Mouse (Mus musculus) CH12.LX (cell line): ENCODE results near the gene Dok1. TPM values are rescaled to one million over a fixed set of nuclear protein-coding genes. Genes with fewer than 3 reads are reported as not detected.

Experiments used
- DNase-seq: peaks from one replicate; pipeline ENCODE4 v3.0.0-alpha.2; 2013; ENCODE audit errors: extremely low read depth
- H3K27ac ChIP-seq: 2 replicates; pipeline ENCODE4 v1.5.1; 2012; ENCODE audit warnings: low read depth, mild to moderate bottlenecking, control low read depth, moderate library complexity; ENCODE audit not compliant: insufficient read depth
- H3K27me3 ChIP-seq: replicated peaks from 2 replicates; pipeline ENCODE3; 2012; ENCODE audit warnings: inconsistent platforms
- H3K36me3 ChIP-seq, 2 experiments: replicated peaks in 1 of 2; 2 replicates each; pipeline versions ENCODE3 to v1.6.1; 2012; ENCODE audit warnings: inconsistent platforms in 1 of 2, low read length in 1 of 2, mild to moderate bottlenecking in 1 of 2, mixed read lengths in 1 of 2, moderate library complexity in 1 of 2; ENCODE audit not compliant: control insufficient read depth in 1 of 2, insufficient read depth in 1 of 2
- H3K4me1 ChIP-seq, 2 experiments: 2 replicates each; pipeline ENCODE4 v1.6.1; 2012; ENCODE audit warnings: inconsistent platforms in 1 of 2, moderate library complexity in 1 of 2; ENCODE audit not compliant: insufficient read depth in 2 of 2, control insufficient read depth in 1 of 2
- H3K4me2 ChIP-seq: 2 replicates; pipeline ENCODE4 v1.6.1; 2012; ENCODE audit warnings: low read depth, mild to moderate bottlenecking, control low read depth; ENCODE audit not compliant: poor library complexity, insufficient read depth, severe bottlenecking
- H3K4me3 ChIP-seq, 3 experiments: fragments of 150-350 bp in 1 of 3; sonication (generic) in 1 of 3; replicated peaks in 1 of 3; 2 replicates each; pipeline versions ENCODE3 to v1.5.1; 2011 to 2012; ENCODE audit warnings: low read depth in 2 of 3, low read length in 2 of 3, mild to moderate bottlenecking in 2 of 3, moderate library complexity in 2 of 3, control low read depth in 1 of 3, improper control_type of control experiment in 1 of 3, inconsistent platforms in 1 of 3, mixed read lengths in 1 of 3; ENCODE audit not compliant: poor library complexity in 1 of 3
- H3K79me2 ChIP-seq: replicated peaks from 2 replicates; pipeline ENCODE4 v1.6.1; 2012; ENCODE audit warnings: mild to moderate bottlenecking, moderate library complexity; ENCODE audit not compliant: control insufficient read depth, poor library complexity, insufficient read depth, severe bottlenecking; ENCODE audit errors: extremely low read depth
- H3K9ac ChIP-seq: 2 replicates; pipeline ENCODE4 v1.6.1; 2012; ENCODE audit warnings: low read depth, mild to moderate bottlenecking, control low read depth, moderate library complexity; ENCODE audit not compliant: insufficient read depth
- H3K9me3 ChIP-seq: replicated peaks from 2 replicates; pipeline ENCODE3; 2012; ENCODE audit warnings: low read length, inconsistent platforms, mixed read lengths
- BHLHE40 ChIP-seq: IDR thresholded peaks from 2 replicates; pipeline ENCODE4 v1.6.1; 2011; ENCODE audit warnings: mild to moderate bottlenecking, low read depth, low read length, improper control_type of control experiment
- CHD2 ChIP-seq: IDR thresholded peaks from 2 replicates; pipeline ENCODE4 v1.6.1; 2011; ENCODE audit warnings: low read length, improper control_type of control experiment
- CTCF ChIP-seq, 2 experiments: IDR thresholded peaks in 1 of 2; conservative IDR thresholded peaks in 1 of 2; 2 replicates each; pipeline ENCODE4 v1.5.1; 2011 to 2012; ENCODE audit warnings: low read depth in 2 of 2, low read length in 2 of 2, improper control_type of control experiment in 1 of 2, inconsistent platforms in 1 of 2, mild to moderate bottlenecking in 1 of 2, moderate library complexity in 1 of 2
- ELF1 ChIP-seq: IDR thresholded peaks from 2 replicates; pipeline ENCODE4 v1.6.1; 2014; ENCODE audit warnings: low read depth, mild to moderate bottlenecking, inconsistent platforms, low read length, improper control_type of control experiment
- EP300 ChIP-seq: IDR thresholded peaks from 2 replicates; pipeline ENCODE4 v1.6.1; 2011; ENCODE audit warnings: low read length, improper control_type of control experiment
- JUN ChIP-seq: IDR thresholded peaks from 2 replicates; pipeline ENCODE4 v1.6.1; 2011; ENCODE audit warnings: low read depth, mild to moderate bottlenecking, low read length, improper control_type of control experiment, moderate library complexity; ENCODE audit not compliant: insufficient read depth
- JUND ChIP-seq: conservative IDR thresholded peaks from 2 replicates; pipeline ENCODE4 v1.6.1; 2011; ENCODE audit warnings: low read depth, low read length, improper control_type of control experiment
- MAX ChIP-seq: IDR thresholded peaks from 2 replicates; pipeline ENCODE4 v1.6.1; 2011; ENCODE audit warnings: low read length, improper control_type of control experiment
- MAZ ChIP-seq: IDR thresholded peaks from 2 replicates; pipeline ENCODE4 v1.6.1; 2012; ENCODE audit warnings: low read depth, mild to moderate bottlenecking, inconsistent platforms, low read length, improper control_type of control experiment, moderate library complexity
- NELFE ChIP-seq: IDR thresholded peaks from 2 replicates; pipeline ENCODE4 v1.6.1; 2011; ENCODE audit warnings: low read depth, low read length, improper control_type of control experiment
- RAD21 ChIP-seq: IDR thresholded peaks from 2 replicates; pipeline ENCODE4 v1.6.1; 2011; ENCODE audit warnings: low read depth, mild to moderate bottlenecking, low read length, improper control_type of control experiment, moderate library complexity
- UBTF ChIP-seq: IDR thresholded peaks from 2 replicates; pipeline ENCODE4 v1.6.1; 2012; ENCODE audit warnings: low read depth, mild to moderate bottlenecking, inconsistent platforms, low read length, improper control_type of control experiment, moderate library complexity
- USF2 ChIP-seq: conservative IDR thresholded peaks from 2 replicates; pipeline ENCODE4 v1.6.1; 2011; ENCODE audit warnings: low read depth, low read length, improper control_type of control experiment
- dilution Hi-C: fragments of 300-500 bp; cut with MboI; formaldehyde crosslinking; loops from 2 replicates; pipeline ENCODE4 v1.14.3; 2020; ENCODE audit warnings: low sequenced_read_pairs; ENCODE audit not compliant: extremely low pct_unique_long_range_greater_than_20kb, extremely low pct_ligation_motif_present
- in situ Hi-C: fragments of 300-500 bp; cut with MboI; formaldehyde crosslinking; loops from 3 replicates; pipeline ENCODE4 v1.14.3; 2019; ENCODE audit warnings: low sequenced_read_pairs, low pct_ligation_motif_present, low pct_unique_long_range_greater_than_20kb, mixed read lengths
- polyA plus RNA-seq: library from polyadenylated mRNA; unstranded; fragments of >175 nt; gene quantifications from 2 replicates; pipeline ENCODE4 v1.2.1, GENCODE M21; 2012; ENCODE audit warnings: low read depth; ENCODE audit not compliant: insufficient read length
- total RNA-seq, 2 experiments: library from RNA; depleted of rRNA; stranded (reverse); fragments of 300-350 nt in 1 of 2; fragments of >200 nt in 1 of 2; gene quantifications; 2 replicates each; pipeline ENCODE4 v1.2.3; 2012 to 2014

Gene Dok1
- total and polyA plus RNA-seq, 3 experiments: 21.4 to 33.2 (median 23.8) TPM

GRCm38 (mm10) chr6:83070311-83071219, 37.3 kb upstream of the Dok1 start:
- TF ChIP-seq MAZ: no peak
- no peak for TF ChIP-seq BHLHE40
- no peak for TF ChIP-seq ELF1
- TF ChIP-seq JUND: no peak
- TF ChIP-seq UBTF: no peak
- TF ChIP-seq CTCF (conservative IDR thresholded peaks at IDR 0.05 in 1 of 2, IDR thresholded peaks at IDR 0.05 in 1 of 2; ENCODE audit: low read depth in 2 of 2, low read length in 2 of 2): no peak
- TF ChIP-seq CHD2: no peak
- no peak for TF ChIP-seq JUN
- Histone ChIP-seq H3K4me2 (no peak overlapping the region), H3K9ac (no peak overlapping the region), H3K4me1 (no peaks in the 10 kb centered on the region), H3K9me3 (peaks cover 33% of the 10 kb centered on the region), H3K27ac (no peak overlapping the region), H3K79me2 (no peaks in the 10 kb centered on the region), H3K4me3 (no peak overlapping the region), H3K36me3 (peaks cover 0 to 18% of the 10 kb centered on the region in 2 experiments), H3K27me3 (no peaks in the 10 kb centered on the region)
- in situ Hi-C loops: no loop called here
- dilution Hi-C loops: no loop called here
- DNase-seq: no peak

- Histone ChIP-seq H3K4me3 (no peak within 1 kb of the TSS), H3K79me2 (no peaks in the 10 kb centered on the region), H3K4me1 (no peaks in the 10 kb centered on the region), H3K27me3 (no peaks in the 10 kb centered on the region), H3K4me2 (no peak within 1 kb of the TSS), H3K9me3 (peaks cover 33% of the 10 kb centered on the region), H3K36me3 (peaks cover 0 to 20% of the 10 kb centered on the region in 2 experiments), H3K9ac (no peak within 1 kb of the TSS), H3K27ac (no peak within 1 kb of the TSS)
- in situ Hi-C loops: no loop called here
- dilution Hi-C loops: no loop called here
- TF ChIP-seq MAX: no peak
- no peak for TF ChIP-seq NELFE
- no peak for TF ChIP-seq RAD21
- TF ChIP-seq USF2: no peak
- TF ChIP-seq CHD2: no peak
- TF ChIP-seq ELF1: no peak
- TF ChIP-seq EP300: no peak
- no peak for DNase-seq
Measured at GRCm38 (mm10) chr6:83070247-83070310, 36.8 kb upstream of the Dok1 start, which contains the start of gene Tlx2. Gene Tlx2 (minus strand): TSS chr6:83070293.
